Mouse (Mus musculus) limb, embryonic 10.5 days (tissue): ENCODE measurements around the gene Ndufab1. TPM values are rescaled to one million over a fixed set of nuclear protein-coding genes. Genes with fewer than 3 reads are reported as not detected.
"Not testable (repeated sequence)": the region's sequence is repeated elsewhere in the genome, so short reads cannot be mapped to it uniquely, and the experiment has no call there.

Experiments used
- DNase-seq: peaks from one replicate; pipeline ENCODE4 v3.0.0-alpha.2; 2017; ENCODE audit warnings: low spot score
- H3K27ac ChIP-seq: fragments of 300-500 bp; sonication (generic); 2 replicates; pipeline ENCODE4 v1.5.1; 2016; ENCODE audit warnings: mild to moderate bottlenecking
- H3K27me3 ChIP-seq: fragments of 300-500 bp; sonication (generic); 2 replicates; pipeline ENCODE4 v1.6.1; 2016; ENCODE audit warnings: low read depth, mild to moderate bottlenecking; ENCODE audit not compliant: poor library complexity, severe bottlenecking
- H3K36me3 ChIP-seq: fragments of 300-500 bp; sonication (generic); 2 replicates; pipeline ENCODE4 v1.6.1; 2016; ENCODE audit warnings: mild to moderate bottlenecking, moderate library complexity
- H3K4me1 ChIP-seq: fragments of 300-500 bp; sonication (generic); 2 replicates; pipeline ENCODE4 v1.6.1; 2016
- H3K4me3 ChIP-seq: fragments of 300-500 bp; sonication (generic); 2 replicates; pipeline ENCODE4 v1.5.1; 2016; ENCODE audit warnings: mild to moderate bottlenecking, moderate library complexity
- H3K9me3 ChIP-seq: fragments of 300-500 bp; sonication (generic); replicated peaks from 2 replicates; pipeline ENCODE4 v1.6.1; 2016; ENCODE audit warnings: mild to moderate bottlenecking
- WGBS: fragments of 180-500 bp; shearing (Covaris S2); methylation state at CpG from one replicate; pipeline ENCODE4 v1.1.7; 2016; 5-methylcytosine and 5-hydroxymethylcytosine counted together
- polyA plus RNA-seq: library from polyadenylated mRNA; unstranded; fragments of >200 nt; fragmentation: Nextera tagmentation; extraction: Ambion mirVana; gene quantifications from 2 replicates; pipeline ENCODE4 v1.2.1, GENCODE M21; 2016

The Ndufab1 gene
- polyA plus RNA-seq = 799 and 837 TPM in 2 replicates

DNA sequence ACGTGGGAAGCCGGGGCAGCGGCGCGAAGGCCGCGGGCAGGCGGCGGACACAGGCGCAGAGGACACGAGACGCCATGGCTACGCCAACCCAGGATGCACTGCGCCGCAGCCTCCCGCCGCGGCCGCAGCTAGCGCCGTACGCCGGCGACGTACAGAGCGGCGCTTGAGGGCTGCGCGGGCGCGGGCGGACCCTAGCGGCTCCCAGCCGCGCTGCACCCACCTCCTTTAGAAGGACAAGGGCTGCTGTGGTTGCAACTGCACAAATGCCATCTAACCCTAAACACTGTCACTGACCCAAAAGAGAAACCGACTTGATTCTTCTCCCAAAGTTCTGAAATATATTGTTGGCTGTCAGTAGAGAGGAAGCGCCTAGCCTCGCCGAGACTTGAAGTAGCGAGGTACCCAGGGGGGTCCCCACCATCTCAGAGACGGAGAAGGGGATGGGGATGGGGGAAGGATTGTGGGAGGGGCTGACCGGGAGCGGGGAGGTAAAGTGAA lies at the start of gene Ndufab1:
Gene Ndufab1 (minus strand): TSS at position 140 of the 498 bp plus-strand sequence.
- DNase-seq = peak; percentile 87
- Histone ChIP-seq H3K27ac (peak within 1 kb of the TSS; percentile 92), H3K4me1 (peaks cover 7% of the 10 kb centered on the region), H3K4me3 (peak within 1 kb of the TSS; percentile 68), H3K9me3 (no peaks in the 10 kb centered on the region), H3K27me3 (no peaks in the 10 kb centered on the region), H3K36me3 (peaks cover 35% of the 10 kb centered on the region)
- WGBS = 0% methylated on average over 35 of the region's 43 CpGs

DNA sequence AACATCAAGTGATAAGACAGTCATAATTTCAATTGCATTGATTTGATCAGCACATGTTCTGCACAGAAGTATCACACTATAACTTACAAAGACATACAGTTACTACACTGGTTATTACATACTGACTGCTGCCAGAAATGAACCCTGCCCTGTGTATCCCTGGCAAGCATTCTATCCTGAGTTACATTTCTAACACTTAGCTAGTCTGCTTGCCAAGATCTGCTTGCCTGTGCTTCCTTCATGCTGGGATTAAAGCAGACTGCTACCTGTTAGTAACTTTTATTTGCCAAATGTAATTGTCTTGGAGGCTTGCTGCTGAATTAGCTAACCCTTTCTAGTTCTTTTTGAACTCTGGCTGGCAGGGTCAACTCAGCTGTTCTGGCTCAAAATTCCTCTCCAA lies 39.3 kb upstream of the Ndufab1 start:
- H3K36me3 ChIP-seq = peaks cover 97% of the 10 kb centered on the region
- H3K27ac ChIP-seq = no peak overlapping the region
- no peaks in the 10 kb centered on the region for H3K9me3 ChIP-seq
- H3K4me1 ChIP-seq = no peaks in the 10 kb centered on the region
- no peak for DNase-seq
- no peaks in the 10 kb centered on the region for H3K27me3 ChIP-seq
- H3K4me3 ChIP-seq = no peak overlapping the region

DNA sequence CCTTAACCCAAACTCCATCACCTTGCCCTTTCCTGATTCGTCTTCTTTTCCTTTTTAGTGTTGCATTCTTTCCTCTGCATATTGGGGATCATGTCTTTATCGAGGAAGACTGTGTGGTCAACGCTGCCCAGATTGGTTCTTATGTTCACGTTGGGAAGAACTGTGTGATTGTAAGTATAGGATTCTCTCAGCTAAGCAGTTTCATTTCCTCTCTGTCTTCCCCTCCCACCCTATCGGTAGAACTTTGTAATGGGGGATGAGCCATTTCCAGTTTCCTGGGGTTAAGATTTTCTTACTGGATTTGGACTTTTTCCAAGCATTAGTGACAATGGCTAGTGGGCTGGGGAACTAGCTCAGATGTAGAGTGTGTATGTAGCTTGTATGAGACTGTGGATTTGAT lies 36.5 kb upstream of the Ndufab1 start:
- Histone ChIP-seq H3K27me3 (no peaks in the 10 kb centered on the region), H3K36me3 (peaks cover 88% of the 10 kb centered on the region), H3K27ac (no peak overlapping the region), H3K4me1 (peaks cover 6% of the 10 kb centered on the region), H3K4me3 (no peak overlapping the region), H3K9me3 (no peaks in the 10 kb centered on the region)
- no peak for DNase-seq
- 90% methylated on average over 5 of the region's 5 CpGs for WGBS

DNA sequence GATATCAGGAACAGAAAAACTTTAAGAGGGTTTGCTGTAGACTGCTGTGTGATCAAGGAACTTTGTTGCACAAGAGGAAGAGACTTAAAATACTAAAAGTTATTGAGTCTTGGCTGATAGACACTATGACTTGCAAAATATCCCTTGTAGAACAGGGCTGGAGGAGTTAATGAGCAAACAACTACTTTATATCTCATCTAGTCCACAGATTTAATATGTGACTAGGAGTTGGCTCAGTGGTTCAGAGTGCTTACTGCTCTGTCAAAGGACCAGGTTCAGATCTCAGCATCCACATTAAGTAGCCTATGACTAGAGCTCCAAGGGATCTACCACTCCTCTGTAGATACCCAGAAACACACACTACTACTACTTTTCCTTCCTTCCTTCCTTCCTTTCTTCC lies 35.4 kb upstream of the Ndufab1 start:
- Histone ChIP-seq H3K4me1 (peaks cover 6% of the 10 kb centered on the region), H3K36me3 (peaks cover 77% of the 10 kb centered on the region), H3K27ac (no peak overlapping the region), H3K27me3 (no peaks in the 10 kb centered on the region), H3K4me3 (no peak overlapping the region), H3K9me3 (no peaks in the 10 kb centered on the region)
- no peak for DNase-seq

DNA sequence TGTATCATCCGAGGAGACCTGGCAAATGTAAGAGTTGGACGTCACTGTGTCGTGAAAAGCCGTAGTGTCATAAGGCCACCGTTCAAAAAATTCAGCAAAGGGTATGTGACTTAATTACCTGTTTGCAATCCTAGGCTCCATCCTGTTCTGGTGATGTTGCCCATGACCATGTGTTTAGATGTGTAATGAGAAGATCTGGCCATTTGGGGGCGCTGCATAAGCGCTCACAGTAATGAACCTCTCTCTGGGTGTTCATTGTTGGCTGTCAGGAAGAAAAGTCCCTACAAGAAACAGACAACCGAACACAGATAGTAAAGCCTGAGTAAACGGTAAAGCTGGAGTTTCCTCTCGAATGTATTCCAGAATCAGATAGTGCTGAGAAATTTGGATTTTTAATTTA lies 33.4 kb upstream of the Ndufab1 start:
- H3K9me3 ChIP-seq = no peaks in the 10 kb centered on the region
- H3K27ac ChIP-seq = no peak overlapping the region
- peaks cover 12% of the 10 kb centered on the region for H3K4me1 ChIP-seq
- H3K36me3 ChIP-seq = peaks cover 57% of the 10 kb centered on the region
- H3K4me3 ChIP-seq = no peak overlapping the region
- WGBS = 77% methylated on average over 10 of the region's 10 CpGs
- DNase-seq = no peak
- H3K27me3 ChIP-seq = no peaks in the 10 kb centered on the region

DNA sequence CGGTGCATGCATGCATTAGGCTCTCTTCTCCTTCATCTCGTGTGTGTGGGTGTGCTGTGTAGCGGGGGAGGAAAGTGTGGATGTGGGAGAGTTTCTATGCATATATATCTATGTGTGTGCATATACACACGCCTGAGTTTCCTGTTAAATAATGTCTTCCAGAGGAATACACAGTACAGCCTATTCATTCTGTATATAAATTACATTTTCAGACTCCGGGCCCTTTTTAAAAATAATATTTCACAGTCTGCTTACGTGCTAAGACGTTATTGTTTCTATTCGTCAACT lies 31.6 kb upstream of the Ndufab1 start:
- peak overlapping the region; percentile 86 for H3K4me3 ChIP-seq
- no peaks in the 10 kb centered on the region for H3K27me3 ChIP-seq
- H3K4me1 ChIP-seq = peaks cover 12% of the 10 kb centered on the region
- H3K9me3 ChIP-seq = no peaks in the 10 kb centered on the region
- peaks cover 55% of the 10 kb centered on the region for H3K36me3 ChIP-seq
- H3K27ac ChIP-seq = peak overlapping the region; percentile 90
- WGBS = 19% methylated on average over 8 of the region's 8 CpGs
- DNase-seq = no peak

DNA sequence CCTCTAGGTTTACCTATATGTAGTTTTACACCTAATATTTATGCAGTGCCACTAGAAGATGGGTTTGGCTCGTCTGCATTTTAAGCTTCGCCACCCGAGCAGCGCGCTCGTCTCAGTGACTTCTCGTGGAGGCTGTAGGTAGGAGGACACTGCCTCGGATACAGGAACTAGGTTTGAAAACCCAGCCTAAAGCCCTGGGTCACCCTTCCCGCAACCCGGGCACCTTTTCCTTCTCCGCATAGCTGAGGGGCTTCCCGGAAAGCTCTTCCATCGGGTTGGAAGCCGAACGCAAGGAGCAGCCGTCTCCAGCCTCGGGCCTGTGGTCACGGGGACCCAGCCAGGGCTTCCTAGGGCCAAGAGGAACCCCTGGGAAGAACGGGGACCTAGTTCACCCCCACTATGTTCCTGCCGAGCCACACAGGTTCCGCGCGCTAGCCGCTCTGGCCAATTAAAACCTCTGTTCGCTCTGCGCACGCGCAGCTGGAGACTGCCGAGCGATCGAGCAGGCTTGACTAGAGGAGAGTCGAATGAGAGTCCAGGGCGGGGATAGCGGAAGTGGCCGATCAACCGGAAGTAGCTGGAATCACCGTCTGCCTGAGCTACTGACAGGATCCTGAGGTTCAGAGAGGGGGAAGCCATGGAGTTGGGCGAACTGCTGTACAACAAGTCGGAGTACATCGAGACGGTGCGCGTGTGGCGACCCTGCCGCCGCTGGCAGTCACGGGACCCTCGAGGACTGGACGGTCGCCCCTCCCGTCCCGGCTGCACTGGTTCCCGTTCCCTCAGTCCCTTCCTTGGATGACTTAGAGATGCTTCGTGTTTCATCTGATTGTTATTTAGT lies 31.0 kb upstream of the Ndufab1 start, which contains the start of the genes Palb2 and Dctn5:
Gene Palb2 (minus strand): TSS at position 489 of the 841 bp plus-strand sequence.
Gene Dctn5 (plus strand): TSS at position 545 of the 841 bp plus-strand sequence.
- peak; percentile 100 for DNase-seq
- Histone ChIP-seq H3K36me3 (peaks cover 55% of the 10 kb centered on the region), H3K4me1 (peaks cover 12% of the 10 kb centered on the region), H3K27ac (peak within 1 kb of the TSS; percentile 90), H3K27me3 (no peaks in the 10 kb centered on the region), H3K9me3 (no peaks in the 10 kb centered on the region), H3K4me3 (peak within 1 kb of the TSS; percentile 86)
- WGBS = under 1% methylated on average over 54 of the region's 54 CpGs

DNA sequence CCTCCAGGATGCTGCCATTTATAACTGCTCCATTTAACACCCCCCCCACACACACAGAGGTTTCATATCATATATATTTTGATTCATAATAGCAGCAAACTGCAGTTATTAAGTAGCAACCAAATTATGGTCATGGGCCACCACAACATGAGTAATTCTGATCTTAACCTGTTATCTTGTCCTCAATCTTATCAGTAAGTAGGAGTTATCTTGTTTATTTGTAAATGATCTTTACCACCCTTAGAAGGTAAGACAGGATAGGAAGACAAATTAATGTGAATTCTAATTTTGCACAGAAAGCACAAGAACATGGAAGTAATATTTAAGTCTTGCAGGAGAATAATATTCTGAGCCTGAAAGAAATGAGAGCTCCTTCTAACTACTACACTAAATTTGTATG lies 30.1 kb upstream of the Ndufab1 start:
- no peaks in the 10 kb centered on the region for H3K9me3 ChIP-seq
- peaks cover 12% of the 10 kb centered on the region for H3K4me1 ChIP-seq
- H3K27me3 ChIP-seq = no peaks in the 10 kb centered on the region
- no peak overlapping the region for H3K27ac ChIP-seq
- no peak for DNase-seq
- H3K4me3 ChIP-seq = peak overlapping the region; percentile 86
- H3K36me3 ChIP-seq = peaks cover 55% of the 10 kb centered on the region

DNA sequence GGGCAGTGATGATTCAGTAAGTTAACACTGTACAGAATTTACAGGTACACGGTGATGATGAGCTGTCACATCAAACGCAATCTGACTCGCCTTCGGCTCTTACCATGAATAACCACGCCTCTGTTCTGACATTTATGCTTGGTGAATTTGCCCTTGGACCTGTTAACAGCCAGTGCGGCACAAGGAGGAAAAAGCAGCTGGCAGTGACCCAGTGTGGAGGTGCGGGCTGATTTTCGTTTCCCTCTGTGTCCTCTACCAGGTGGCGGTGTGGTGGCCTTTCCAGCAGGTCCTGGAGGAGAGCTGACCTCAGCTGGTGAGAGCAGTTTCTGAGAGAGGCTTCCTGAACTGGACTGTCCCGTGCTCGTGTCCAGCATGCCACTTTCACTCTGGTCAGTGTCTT lies 25.3 kb upstream of the Ndufab1 start:
- WGBS = 95% methylated on average over 11 of the region's 11 CpGs
- H3K27ac ChIP-seq = no peak overlapping the region
- H3K9me3 ChIP-seq = no peaks in the 10 kb centered on the region
- peaks cover 5% of the 10 kb centered on the region; the same call in 1 of the 2 replicates for H3K4me1 ChIP-seq
- no peak overlapping the region for H3K4me3 ChIP-seq
- no peaks in the 10 kb centered on the region for H3K27me3 ChIP-seq
- DNase-seq = no peak
- peaks cover 78% of the 10 kb centered on the region for H3K36me3 ChIP-seq

DNA sequence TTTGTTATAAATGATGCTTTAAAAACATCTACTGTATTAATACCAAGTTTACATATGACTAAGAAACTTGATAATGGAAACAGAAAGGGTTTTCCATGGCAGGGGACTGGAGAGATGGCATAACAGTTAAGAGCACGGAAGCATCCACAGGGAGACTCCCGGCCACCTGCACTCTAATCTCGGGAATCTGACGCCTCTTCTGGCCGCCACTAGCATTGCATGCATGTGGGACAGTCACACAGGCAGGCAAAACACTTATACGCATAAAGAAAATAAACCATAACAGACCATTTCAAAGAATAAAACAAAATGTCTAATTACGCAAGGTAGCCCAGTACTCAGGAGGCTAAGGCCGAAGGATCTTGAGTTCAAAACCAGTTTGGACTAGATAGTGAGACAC lies 23.9 kb upstream of the Ndufab1 start:
- DNase-seq = no peak
- Histone ChIP-seq H3K4me3 (no peak overlapping the region), H3K9me3 (no peaks in the 10 kb centered on the region), H3K27me3 (no peaks in the 10 kb centered on the region), H3K27ac (no peak overlapping the region), H3K36me3 (peaks cover 91% of the 10 kb centered on the region), H3K4me1 (no peaks in the 10 kb centered on the region)
- 82% methylated on average over 8 of the region's 8 CpGs for WGBS

DNA sequence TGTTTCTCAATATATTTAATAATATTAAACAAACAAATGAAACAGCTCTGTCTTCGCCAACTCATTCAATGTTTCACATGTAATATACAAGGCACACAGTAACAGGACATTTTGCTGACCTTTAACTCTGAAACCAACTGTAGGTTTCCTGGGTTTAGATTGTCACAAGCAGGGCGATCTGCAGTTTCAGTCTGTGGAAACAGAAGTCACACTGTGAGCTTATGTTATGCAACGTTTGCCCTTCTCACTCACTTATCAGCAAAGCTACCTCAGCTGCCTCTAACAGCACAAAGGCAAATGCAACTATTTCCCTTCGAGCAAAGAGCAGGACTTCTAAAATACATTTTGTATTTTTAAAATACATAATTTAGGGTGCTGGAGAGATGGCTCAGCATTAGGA lies 21.8 kb upstream of the Ndufab1 start:
- peaks cover 95% of the 10 kb centered on the region for H3K36me3 ChIP-seq
- WGBS = 84% methylated on average over 4 of the region's 4 CpGs
- H3K4me3 ChIP-seq = no peak overlapping the region
- H3K4me1 ChIP-seq = no peaks in the 10 kb centered on the region
- H3K9me3 ChIP-seq = no peaks in the 10 kb centered on the region
- DNase-seq = no peak
- H3K27ac ChIP-seq = no peak overlapping the region
- H3K27me3 ChIP-seq = no peaks in the 10 kb centered on the region

DNA sequence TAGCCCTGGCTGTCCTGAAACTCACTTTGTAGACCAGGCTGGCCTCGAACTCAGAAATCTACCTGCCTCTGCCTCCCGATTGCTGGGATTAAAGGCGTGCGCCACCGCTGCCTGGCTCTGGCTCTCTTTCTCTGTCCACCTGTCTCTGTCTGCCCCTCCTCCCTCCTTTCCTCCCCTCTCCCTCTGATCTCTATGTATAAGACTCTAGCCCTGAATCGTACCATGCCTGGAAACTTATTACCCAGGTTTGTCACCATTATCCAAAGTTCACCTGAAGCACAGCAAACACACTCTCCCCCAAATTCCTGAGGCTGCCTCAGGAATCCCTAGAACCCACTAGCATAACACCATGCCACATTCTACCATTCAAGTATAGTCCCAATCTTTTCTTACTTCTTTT lies 6.5 kb upstream of the Ndufab1 start:
- Histone ChIP-seq H3K27ac (no peak overlapping the region), H3K27me3 (no peaks in the 10 kb centered on the region), H3K4me1 (no peaks in the 10 kb centered on the region), H3K4me3 (no peak overlapping the region), H3K36me3 (peaks cover 68% of the 10 kb centered on the region), H3K9me3 (no peaks in the 10 kb centered on the region)
- no peak for DNase-seq
- WGBS = 94% methylated on average over 6 of the region's 6 CpGs

DNA sequence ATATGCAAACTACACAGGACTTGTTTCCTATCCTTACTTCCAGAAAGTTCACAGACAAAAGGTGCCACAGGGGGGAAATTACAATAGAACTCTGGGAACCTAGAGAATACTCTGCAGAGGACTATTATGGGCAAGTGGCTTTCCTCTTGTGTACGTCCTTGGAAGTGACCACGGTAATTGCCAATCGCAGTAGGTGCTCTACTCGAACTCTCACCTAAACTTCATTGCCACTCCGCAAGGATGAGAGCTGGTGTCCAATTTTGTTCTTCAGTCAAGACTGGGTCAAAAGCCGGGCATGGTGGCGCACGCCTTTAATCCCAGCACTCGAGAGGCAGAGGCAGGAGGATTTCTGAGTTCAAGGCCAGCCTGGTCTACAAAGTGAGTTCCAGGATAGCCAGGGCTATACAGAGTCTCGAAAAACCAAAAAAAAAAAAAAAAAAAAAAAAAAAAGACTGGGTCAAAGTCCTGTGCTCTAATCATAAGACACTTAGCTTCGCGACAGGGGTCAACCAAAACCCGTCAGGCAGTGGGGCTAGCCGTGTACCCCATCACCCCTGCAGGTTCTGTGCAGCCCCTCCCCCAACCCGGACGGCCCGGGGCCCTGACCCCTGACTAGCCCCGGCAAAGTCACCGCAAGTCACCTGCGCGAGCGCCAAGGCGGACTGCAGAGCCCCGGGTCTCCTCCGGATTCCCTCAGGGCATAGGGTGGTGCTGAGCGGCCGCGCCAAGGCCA lies 506 bp downstream of the Ndufab1 start:
- H3K4me1 ChIP-seq, H3K9me3 ChIP-seq, H3K27me3 ChIP-seq: not testable (repeated sequence)
- peak; percentile 80 for DNase-seq
- Histone ChIP-seq H3K27ac (peak overlapping the region; percentile 92), H3K36me3 (peaks cover 36% of the 10 kb centered on the region), H3K4me3 (peak overlapping the region; percentile 68)
- 9% methylated on average over 28 of the region's 28 CpGs for WGBS
